Mouse (Mus musculus): ENCODE measurements at regions not wholly inside any gene's neighbourhood (a gene's known extent, or its start where the extent isn't known, plus 50 kb on each side); places are given as distances from the start of the nearest gene placed in this dataset.
"Not testable (repeated sequence)": the region's sequence is repeated elsewhere in the genome, so short reads cannot be mapped to it uniquely, and the experiment has no call there.

DNA sequence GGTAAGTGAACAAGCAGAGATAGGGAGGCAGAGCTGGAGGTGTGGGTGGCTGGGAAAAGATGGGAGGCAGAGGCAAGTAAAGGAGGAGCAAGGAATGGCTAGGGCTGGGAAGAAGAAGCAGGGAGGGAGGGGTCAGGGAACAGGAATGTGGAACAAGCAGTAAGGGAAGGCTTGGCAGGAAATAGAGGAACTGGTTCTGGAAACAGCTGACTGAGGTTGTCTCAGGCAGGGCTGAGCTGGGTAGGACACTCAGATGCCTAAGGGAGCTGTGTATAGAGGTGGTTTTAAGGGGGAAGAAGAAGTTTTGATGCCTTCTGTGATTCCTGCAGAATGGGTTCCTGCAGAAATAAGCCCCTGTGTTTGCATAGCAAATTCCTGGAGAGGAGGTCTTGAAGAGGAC lies 92.7 kb downstream of the Nucb2 start:
- no peak for DNase-seq

DNA sequence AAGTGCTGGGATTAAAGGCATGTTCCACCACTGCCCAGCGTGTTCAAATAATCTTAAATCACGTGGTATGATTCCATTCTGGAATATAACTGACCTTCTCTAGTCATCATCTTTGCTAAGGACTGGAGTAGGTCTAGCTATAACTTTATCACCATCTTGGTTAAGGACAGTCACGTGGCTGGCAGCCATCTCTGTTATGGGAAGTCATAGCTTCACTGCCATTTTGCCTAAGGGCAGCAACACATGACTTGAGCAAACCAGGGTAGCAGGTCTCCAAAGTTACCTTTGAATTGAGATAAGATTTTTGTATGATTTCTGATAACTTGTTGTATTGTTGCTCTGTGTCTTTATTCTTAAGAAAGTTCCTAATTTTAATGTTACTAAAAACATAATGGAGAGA lies 96.2 kb downstream of the Nucb2 start:
- DNase-seq = no peak

DNA sequence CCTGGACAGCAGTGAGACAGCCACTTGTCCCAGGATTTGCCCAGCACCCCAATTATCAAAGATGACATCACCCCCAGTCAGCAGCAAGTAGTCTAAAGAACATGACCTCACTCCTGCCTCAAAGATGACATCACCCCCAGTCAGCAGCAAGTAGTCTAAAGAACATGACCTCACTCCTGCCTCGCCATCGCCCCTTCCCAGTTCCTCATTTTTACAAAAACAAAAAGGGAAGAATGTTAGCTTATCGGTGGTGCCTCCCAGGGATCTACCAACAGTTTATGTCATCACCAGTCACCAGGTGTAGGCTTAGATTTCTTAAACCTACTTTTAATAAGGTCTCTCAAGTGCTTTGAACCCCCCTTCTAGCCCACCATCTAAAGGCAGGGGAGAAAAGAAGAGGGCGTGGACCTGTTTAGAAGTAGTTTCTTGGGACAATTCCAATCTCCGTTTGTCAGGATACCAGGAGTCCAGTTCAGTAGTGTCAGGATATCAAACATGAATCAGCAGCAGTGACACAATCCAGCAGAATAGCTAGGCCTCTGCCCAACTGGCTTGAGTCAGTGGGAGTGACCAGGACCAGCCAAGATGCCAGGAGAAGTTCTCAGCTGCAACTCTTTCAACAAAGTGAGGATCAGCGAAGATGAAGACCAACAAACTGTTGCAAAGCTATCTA lies 99.1 kb downstream of the Nucb2 start:
- no peak for DNase-seq

DNA sequence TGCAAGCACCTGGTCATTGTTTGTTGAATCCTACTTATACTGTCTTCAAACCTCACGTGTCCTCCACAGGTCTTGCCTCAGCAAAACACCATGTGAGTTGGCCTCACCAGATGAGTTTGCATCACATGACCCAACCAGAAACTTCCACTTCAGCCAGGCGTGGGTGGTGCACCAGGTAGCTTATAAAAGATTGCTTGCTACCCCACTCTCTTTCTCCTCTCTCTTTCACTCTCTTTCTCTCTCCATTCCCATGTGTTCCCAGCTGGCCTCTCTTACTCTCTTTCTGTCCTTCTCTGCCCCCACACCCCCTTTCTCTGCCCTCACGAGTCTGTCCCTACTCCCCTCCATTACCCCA lies 99.6 kb downstream of the Nucb2 start:
- no peak for DNase-seq

DNA sequence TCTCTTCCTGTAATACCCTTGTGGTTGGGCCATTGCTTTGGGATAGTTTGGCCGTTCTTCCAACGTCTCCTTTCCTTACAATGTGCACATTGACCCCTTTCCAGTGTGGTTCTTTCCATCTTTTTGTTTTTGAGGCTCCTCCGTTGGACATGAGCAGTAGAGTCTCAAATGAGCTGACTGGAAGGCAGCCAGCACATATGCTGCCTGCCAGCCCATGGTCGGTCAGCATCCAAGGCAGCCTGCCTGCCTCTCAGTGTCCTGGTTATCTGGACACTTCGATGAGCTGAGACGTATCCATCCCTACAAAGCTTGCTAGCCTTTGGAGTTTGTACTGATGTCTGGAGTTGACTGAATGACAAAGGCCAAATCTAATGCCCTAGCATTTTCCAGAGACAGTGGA lies 102.1 kb downstream of the Nucb2 start:
- DNase-seq = no peak

DNA sequence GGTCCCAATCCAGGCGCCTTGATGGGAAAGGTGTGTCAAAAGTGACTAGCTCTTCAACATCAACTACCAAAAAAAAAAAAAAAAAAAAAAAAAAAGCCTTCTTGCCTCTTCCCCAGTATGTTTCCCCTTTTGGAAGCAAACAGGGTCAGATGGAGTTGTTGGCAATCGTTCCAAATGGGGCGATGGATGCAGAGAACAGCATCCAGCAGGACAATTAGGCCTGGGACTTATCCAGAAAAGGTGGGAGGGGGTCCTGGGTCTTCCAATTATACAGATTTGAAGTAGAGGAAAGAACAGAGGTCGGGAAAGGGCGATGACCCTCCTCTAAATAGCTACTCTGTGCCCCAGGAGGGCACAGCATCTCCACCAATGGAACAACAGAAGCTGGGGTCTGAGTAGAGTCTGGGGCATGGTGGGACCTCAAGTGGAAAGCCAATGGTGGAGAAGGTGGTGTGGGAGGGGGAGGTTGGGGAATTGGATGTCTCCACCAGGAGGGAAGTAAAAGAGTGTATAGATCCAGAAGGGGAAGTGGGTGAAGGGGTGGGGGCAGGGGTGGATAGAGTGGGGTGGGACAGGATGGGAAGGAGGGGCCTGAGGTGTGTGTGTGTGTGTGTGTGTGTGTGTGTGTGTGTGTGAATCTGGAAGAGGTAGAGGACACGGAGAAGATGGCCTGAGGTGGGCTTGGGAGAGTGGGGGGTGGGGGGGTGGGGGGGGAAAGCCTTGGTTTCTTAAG lies 102.7 kb downstream of the Nucb2 start:
- no peak for DNase-seq

DNA sequence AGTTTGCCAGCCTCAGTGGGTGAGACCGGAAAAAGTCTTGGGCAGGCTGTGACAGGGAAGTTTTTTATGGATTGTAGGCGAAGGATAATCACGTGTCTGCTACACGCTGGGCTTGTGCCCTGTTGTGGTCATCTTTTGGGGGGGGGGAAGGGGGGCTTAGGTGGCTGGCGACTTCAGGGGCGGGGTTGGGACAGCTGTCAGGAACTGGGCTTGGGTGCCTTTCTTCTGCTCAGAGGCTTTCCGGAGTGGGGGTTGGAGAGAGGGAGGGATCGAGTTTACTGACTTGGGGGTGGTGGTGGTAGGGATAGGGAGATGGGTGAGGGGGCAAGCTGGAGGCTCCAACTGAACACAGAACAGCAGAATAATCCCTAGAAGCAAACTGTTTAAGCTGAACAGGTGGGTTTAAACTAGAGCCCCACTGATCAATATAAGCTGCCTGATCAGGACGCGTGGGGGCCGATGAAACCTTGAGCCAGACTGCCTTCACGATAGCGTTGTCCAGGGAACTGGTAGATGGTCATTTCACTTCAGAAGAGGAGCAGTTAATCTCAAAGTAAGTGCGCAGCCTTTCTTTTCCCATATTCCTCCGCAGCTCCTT lies 103.6 kb downstream of the Nucb2 start:
- no peak for DNase-seq

DNA sequence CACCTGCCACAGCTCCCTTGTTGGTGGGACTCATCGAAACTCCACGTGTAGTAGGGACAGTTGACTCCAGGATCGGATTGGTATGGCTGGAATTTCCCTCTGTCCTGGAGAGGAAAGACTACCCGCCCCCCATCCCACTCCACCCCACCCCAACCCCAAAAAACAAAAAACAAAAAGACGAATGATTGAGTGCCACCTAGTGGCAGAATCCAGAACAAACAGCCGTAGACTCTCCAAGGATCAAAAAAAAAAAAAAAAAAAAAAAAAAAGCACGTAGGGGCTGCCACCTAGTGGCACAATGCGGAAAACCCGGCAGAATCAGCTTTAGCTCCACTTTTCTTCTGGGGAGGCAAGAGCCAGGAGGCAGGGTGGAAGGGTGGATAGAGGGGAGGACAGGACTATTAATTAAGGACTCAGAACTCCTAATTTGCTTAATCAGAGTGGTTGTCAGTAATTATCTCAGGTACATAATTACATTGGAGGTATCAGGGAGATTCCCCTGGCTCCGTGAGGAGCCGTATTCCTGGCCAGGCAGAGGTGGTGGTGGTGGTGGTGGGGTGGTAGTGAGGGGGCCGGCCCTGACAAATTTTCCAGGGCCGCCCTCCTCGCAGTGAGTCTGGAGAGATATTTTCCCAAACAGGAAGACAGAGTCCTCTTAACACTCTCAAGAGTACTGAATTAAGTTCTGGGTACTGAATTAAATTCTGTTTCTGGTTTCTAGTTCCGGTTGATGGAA lies 104.3 kb downstream of the Nucb2 start:
- DNase-seq = no peak

DNA sequence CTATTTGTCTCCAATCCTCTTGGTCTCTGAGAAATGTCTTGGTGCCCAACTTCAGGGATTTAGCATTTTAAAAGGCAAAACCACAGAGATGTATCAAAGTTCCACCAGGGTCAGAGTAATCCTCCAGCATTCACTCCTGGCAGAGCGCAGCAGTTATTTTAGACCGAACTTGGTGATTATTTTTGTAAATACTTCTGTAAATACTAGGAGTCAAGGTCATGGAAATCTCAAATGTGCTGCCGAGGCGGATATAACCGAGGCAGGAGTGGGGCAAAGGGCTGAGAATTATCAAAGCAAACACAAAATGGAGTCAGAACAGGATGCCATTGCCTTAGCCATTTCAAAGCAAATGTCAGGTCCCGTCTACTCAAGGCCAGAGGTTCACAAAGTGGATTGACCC lies 105.2 kb downstream of the Nucb2 start:
- no peak for DNase-seq

DNA sequence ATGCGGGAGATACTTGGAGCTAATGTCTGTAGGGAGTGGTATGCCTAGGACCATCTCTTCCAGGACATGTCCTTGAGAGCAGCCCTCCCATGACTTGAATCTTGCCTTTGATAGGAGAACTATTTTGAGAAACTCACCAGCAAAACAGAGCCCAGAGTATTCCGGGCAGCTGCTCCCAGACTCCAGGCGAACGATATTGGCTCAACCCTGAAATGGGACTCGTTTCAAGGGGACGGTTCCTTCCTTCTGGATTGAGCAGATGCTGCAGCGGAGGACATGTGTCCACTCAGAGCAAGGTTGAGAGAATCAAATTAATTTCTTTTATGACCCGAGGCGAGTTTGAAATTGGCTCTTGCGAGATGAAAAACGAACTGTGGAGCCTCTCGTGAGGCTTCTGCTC lies 105.7 kb downstream of the Nucb2 start:
- no peak for DNase-seq

DNA sequence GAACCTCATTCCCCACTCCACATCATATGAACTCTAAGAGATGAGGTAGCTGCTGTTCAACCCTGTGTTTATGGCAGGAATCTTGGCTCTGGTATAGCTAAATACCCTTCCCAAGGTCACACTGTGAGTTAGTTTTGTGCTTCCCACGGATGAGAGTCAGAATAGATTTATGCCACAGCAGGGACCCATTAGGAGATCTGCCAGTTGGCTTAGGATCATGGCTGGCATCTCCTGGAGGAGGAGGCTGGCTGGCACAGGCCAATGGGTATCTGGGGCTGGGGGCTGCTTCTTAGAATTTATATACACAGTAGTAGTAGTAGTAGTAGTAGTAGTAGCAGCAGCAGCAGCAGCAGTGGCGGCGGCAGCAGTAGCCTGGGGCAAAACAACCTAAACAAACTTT lies 111.8 kb downstream of the Nucb2 start:
- peak; percentile 13 for DNase-seq

DNA sequence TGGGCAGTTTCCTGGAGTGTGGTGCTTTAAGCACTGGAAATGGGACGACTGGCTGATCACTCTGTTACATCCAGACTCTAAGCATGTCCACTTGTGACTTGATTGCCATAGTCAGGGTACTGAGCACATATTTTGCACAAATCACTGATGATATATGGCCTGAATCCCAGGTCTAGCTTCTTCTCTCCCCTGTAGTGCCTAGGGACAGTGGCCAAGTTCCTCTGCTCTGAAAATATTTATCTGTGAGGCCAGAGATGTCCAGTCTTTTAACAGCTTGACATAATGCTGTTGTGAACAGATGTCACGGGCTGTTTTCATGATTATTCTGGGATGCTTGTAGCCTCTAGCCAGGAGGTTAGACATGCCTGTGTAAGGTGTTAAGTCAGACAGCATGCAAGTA lies 115.5 kb downstream of the Nucb2 start:
- DNase-seq = no peak

DNA sequence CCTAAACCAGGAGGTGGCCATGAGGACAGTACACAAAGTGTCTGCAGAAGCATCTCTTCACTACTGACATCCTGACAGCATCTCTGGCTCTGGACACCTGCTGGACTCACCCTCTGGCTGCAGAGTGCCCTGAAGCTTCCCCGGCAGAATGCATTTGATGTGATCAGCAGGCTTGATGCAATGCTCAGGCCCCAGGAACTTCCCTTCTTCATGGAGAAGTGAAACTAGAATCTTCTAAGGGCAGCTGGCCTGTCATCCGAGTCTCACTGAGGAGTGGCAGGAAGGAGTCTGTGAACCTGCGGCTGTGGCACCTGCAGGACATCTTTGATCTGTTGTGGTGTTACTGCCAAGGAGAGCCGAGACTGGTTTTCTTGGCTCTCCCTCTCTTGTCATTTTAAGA lies 116.2 kb downstream of the Nucb2 start:
- no peak for DNase-seq

DNA sequence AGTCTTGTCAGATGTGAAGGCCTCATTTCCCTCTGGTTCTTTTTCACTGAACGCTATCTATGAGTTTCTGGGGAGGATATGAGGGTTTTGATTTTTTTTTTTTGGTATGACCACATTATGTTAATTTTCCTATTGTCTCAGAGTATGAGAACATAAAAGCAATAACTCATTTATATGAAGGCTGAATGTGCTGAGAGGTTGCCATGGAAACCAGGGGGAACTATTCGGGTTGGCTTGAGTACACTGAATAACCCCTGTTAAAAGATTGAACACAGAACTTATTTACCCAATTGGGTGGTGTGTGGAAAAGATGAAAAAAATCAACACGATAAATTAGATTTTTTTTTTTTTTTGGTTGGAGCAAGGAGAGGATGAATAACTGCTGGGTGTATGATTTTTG lies 129.0 kb downstream of the Nucb2 start:
- DNase-seq = no peak

DNA sequence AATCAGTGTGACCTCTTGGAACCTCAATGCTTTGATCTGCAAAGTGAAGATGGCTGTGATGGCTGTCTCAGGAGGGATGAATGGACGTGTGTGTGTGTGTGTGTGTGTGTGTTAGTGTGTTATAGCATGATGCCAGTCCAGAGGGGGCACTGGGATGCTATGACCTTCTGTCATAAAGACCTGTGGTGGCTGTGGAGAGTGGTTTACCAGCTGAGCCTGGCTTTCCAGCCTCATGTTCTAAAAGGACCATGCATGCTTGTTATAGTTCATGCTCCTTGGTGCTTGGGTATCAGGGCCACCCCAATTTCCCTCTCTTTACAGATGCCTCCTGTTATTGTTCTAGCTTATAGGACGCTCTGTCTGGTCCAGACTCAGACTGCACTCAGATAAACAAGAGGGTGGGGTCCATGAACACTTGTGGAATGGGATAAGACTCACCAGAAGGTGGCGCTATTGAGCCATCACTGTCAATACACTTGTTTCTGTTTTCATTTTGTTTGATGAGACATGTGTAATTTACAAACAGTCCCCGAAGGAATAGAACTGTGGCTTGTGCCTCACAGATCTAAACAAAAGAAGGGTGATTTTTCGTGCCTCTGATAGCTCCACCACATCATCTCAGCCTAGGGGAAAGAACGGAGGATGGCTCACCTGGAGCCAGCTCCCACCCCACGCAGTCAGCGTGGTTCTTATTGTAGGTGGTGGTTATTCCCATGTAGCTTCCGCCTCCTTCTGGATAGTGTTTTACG lies 140.9 kb downstream of the Nucb2 start:
- peak; percentile 37 for DNase-seq

DNA sequence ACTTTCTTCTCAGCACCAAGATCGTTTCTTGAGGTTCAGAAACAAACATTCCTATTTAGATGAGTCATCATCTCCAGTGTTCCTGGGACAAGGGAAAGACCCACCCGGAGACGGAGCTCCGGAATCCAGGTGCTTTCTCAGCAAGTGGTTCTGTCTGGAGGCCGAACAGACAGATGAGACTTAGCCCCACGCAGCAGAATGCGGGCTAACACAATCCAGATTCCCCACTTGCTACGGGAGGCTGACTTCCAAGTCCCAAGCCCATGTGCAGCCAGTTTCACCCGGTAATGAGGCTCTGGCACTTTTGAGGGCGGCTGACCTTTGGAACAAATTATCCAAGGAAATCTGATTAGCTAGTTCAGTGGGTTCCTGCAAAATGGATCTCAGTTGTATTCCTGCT lies 150.3 kb downstream of the Nucb2 start:
- no peak for DNase-seq

DNA sequence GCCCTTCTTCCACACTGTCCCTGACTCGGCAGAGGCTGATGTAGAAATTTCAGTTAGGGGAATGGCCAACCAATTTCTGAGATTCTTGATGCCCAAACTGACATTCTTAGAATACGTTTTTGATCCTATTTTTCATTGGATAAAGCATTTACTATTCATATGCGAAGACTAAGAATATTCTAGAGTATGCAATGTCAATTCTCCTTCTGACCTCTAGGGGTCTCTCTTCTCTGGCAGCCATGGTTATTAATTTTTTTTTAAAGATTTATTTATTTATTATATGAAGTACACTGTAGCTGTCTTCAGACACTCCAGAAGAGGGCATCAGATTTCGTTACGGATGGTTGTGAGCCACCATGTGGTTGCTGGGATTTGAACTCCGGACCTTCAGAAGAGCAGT lies 152.9 kb downstream of the Nucb2 start:
- not testable (repeated sequence) for DNase-seq

DNA sequence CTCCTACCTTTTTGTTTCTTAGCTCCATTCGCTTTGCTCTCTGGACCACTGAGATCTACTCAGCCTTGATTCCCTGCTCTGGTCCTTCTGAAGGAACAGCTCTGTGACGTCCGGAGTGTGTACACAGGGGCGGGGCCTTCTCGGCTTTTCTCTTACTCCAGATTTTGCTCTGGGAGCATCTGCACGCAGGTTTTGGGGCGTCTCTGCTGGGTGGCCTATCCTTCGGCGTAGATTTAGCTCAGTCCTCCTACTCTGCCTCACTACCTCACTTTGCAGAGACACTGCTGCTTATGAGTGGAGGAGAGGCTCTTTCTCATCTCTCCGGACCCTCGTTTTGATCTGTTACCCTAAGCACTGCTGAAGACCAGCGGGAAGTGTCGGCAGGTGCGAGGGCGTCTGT lies 161.4 kb downstream of the Nucb2 start:
- no peak for DNase-seq

DNA sequence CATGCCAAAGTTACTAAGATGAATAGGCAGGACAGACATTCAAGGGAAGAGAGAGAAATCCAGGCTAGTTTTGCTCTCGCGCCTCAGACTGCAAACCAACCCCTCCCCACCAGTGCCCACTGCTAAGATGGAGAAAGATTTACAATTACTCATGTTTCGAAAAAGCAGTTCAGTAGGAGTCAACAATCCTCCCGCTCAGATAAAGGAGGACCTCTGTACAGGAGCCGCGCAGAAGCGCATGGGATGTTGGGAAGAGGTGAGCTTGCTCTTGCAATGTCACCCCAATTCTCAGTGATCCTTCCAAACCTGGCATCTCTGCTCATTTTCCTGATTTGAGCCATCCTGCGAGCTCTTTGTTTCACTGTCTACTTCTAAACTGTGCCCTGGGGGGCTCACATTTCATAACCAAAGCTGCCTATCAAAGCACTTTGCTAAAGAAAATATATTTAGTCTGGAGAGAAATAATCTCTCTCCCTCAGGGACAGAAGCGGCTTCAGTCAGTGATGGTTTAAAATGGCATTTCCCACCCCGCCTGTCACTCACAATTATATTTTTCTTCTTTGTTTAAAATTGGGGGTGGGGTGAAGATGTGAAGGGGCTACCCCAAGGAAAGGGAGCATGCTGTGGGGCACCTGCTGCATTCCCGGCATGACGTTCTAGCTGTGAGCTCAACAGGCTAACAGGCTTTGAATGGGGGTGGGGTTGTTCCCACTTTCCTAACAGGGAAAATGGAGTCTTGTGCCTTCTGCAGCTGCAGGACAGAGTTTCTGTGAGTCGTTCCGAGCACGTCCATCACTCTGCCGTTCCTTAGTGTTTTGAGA lies 170.2 kb downstream of the Nucb2 start:
- DNase-seq = no peak

DNA sequence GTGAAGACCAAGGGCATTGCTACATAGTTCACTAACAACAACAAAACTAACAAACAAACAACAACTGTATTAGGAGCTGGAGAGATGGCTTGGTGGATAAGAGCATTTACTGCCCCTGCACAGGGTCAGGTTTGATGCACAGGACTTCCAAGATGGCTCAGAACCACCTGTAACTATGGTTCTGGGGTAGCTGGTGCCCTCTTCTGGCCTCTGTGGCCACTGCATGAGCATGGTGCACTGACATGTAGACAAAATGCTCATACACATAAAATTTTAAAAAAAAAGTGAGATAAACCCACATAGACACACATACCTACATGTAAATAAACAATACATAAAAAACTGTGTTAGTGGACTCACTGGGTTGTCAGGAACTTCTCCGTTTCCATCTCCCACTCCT lies 172.5 kb downstream of the Nucb2 start:
- no peak for DNase-seq

DNA sequence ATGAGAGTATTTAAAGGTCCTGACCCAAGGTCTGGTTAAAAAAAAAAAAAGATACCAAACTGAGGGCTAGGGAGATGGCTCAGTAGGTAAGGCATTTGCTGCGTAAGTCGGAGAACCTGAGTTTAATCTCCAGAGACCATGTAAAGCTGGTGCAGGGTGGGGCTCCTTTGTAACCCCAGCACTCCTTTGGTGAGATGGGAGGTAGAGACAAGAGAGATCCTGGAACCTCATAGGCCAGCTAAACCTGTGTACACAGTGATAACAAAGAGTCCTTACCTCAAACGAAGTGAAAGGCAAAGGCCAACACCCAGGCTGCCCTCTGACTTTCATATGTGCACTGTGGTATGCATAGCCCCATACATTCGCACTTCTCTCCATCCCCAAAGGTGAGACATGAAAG lies 175.0 kb downstream of the Nucb2 start:
- no peak for DNase-seq

DNA sequence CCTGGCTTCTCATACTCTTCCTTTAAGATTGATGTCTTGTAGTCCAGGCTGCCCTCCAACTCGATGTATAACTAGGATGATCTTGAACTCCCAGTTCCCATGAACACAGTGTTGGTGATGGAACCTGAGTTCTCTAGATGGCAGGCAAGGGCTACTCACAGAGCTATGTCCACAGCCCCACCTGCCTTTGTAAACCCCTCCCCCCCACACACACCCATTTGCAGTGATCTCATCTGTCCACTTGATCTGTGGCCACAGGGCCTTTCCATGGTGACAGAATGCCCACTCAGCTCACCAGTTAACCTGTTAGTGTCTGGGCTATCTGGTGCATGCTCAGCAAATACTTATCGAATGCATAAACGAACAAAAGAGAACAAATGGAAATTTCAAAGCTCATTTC lies 176.4 kb downstream of the Nucb2 start:
- no peak for DNase-seq

All from layer of hippocampus, adult 9-11 months (tissue).